Mouse (Mus musculus): Measurements from ENCODE around the gene Naa30.
"Not testable (repeated sequence)": the region's sequence is repeated elsewhere in the genome, so short reads cannot be mapped to it uniquely, and the experiment has no call there.

Gene Naa30
- long read RNA-seq, experiment 1, partial matches to known transcripts = 1 of 2 reads
- long read RNA-seq, experiment 1, other reads (novel, unspliced or antisense) = 0 of 2 reads
- long read RNA-seq, experiment 2 = 0 reads

DNA sequence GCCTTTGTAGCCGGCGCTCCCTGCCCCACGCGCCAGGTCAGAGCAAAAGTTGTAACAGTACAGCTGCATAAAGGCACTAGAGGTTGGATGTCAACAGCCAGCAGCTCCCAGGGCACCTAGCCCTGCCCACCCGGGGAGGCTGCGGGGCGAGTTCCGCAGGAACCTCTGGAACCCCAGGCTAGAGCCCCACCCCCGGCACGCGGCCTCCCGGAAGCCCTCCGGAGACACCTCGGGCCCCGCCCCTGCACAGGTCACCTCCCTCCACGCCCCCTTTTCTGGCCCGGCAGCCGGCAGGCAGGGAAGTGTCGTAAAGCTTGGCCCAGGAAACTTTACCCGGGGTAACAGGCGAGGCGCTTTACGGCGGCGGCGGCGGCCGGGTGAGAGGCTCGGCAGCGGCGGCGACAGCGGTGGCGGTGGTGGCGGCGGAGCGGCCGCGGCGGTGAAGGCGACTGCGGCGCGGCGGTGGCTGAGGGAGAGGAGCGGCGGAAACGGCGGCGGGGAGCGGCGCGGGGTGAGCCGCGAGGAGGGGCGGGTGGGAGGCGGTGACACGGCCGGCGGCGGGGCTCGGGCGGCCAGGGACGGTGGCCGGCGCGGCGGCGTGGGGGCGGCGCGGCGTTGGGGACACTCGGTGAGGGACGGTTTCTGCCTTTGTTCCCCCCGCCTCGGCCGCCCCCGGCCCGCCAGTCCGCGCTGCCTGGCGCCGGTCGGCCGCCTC, at the start of gene Naa30:
TSS of gene Naa30 (plus strand) at position 360 of the 715 bp plus-strand sequence.
- intact Hi-C loops (cut with DNase I) = no loop called here

DNA sequence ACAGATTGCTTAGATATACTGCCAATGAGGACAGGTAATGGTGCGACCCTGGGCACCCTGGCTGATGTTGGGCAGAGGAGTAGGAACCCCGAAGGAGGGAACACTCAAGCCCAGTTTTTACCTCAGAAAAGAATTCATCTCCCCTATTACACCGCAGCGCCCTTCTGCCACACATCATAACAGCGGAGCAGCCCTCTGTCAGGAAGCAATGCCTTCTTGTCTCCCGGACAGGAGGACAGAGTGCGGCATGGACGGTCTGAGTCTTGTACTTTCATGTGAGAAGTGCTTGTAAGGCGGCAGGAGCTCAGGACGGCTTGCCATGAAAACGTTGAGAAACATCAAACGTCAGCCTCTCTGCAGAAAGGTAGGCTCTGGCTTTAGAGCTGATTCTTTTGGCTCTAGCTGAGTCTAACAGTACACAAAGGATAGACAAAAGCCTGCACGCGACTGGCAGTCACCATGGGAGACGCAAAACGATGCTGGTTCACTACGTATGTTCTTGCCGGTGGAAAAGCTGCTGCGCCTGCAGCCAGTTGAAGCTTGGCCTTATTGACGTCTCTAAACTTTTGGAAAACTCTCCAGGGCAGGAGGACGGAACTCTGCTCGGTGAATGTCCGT, 44.8 kb upstream of the Naa30 start:
- intact Hi-C loops (cut with DNase I) = no loop called here

DNA sequence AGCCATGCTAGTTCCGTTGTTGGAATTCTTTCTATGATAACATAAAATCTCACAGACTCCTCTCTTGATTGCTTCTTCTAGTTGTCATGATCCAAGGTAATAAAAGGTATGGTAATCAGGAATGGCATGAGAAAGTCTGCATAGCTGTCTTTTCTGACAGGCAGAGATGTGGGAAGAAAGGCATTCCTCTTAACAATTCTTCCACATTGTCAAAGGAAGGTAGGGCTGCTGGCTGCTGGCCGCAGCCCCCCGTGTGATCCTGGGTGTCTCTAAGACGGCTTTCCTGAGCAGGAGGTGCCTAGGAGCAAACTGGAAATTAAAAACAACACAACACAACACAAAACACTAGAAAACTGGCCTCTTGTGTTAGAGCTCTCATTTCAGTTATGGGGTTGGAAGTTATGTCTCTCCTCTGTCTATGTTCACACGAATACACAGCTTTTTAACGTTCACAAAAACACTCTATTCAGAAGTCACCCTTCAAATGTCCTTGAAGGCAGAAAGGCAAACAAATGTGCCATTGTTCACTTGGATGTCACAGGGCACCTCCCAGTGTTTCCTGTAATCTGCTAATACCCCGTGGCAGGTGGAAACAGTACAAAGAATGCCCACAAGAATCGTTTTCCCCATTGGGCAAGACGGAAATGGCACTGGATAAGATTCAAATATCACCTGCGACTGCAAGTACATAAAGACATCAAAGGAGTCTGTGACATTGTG, 43.3 kb upstream of the Naa30 start:
- intact Hi-C loops (cut with DNase I) = no loop called here

- intact Hi-C loops (cut with DNase I) = no loop called here
Measured at GRCm38 (mm10) chr14:49132391-49132790, 39.6 kb upstream of the Naa30 start.

- intact Hi-C loops (cut with DNase I) = no loop called here
Measured at GRCm38 (mm10) chr14:49138171-49138570, 33.9 kb upstream of the Naa30 start.

- intact Hi-C loops (cut with DNase I) = no loop called here
Measured at GRCm38 (mm10) chr14:49140756-49141155, 31.3 kb upstream of the Naa30 start.

GRCm38 (mm10) chr14:49153801-49154200, 18.2 kb upstream of the Naa30 start:
- intact Hi-C loops (cut with DNase I) = no loop called here

DNA sequence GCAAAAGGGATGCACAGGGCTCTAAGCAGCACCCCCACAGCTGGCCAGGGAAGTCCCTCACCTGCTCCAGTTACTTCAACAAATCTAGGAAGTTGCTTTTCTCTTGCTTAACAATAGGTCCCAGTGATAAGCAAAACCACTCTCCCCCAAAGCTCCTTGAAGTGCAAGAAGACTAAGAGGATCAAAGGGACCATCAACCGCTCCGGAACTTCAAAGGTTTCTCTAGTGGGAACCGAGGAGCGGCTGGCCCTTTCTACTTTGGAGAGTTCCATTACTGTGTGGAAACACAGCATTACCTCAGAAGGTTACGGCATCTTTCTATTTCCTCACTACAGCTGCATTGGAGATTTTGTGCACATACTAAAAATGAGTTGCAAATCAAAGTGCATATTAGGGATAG, 16.5 kb upstream of the Naa30 start:
- intact Hi-C loops (cut with DNase I) = no loop called here

DNA sequence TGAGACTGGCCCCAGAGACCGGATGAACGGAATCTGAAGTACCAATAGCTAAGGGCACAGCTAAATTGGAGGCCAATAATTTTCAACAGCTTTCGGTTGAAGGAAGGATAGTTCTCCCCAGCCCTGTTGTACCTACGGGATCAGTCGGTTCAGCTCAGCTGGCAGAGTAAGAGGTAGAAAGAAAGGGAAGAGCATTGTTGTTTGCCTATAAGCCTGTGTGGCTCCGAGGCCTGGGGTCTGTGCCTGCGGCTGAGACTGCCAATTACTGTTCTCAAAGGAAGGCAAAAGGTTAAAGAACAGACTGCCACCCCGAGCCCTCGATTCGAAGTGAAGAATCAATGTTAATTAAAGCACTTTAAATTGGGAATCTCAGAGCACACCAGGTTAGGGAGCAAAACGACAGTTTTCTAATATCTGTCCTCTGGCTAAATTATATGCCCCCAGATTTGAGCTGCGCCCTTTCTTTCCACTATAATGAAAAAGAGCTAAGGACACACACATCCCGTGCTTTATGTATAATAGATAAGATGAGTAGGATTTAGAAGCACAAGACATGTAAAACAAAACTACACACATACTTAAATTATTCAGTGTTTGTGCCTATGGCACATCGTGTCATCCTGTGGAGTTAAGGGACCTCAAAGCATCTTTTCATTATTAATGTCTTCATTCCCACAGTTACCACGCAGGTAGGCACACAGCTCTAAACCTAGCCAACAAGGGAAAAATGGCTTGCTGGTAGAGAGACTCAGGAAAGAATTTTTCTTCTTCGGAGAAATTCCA, 13.7 kb upstream of the Naa30 start:
- intact Hi-C loops (cut with DNase I) = no loop called here

- intact Hi-C loops (cut with DNase I) = no loop called here
Measured at GRCm38 (mm10) chr14:49171286-49171685, 740 bp upstream of the Naa30 start.

GRCm38 (mm10) chr14:49172582-49172988, 559 bp downstream of the Naa30 start:
- intact Hi-C loops (cut with DNase I) = no loop called here

DNA sequence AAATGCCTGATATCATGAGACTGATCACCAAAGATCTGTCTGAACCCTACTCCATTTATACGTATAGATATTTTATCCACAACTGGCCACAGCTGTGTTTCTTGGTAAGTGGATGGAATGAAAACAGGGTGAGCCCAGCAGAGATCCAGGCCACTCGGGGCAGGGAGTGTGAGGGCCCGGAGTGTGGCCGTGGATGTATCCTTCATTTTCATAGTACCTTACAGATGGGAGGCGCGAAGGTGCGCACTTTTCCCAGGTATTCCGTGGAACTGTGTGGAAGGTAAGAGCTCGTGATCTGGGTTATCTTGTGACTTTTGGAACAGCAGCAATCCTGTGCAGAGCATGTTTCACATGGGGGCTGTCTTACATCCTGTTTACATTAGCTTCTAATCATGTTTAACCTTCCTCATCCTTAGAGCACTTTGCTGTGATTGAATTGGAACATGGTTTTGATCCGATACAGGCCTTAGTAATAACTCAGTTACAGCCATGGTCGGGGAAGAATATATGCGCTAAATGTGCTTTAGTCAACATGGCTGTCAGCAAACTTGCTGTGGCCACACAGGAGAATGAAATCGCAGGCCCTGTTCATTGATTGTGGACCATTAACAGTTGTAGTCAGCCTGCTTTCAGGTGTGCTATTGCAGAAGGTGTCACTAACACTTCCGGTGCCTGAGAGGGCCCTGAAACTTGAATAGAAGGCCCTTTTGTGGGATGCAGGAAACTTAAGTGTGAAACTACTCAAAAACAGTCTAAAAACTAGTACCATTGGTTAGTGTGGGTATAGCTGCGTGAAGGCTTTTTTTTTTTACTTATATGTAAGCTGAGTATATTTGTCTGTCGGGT, 1.5 kb downstream of the Naa30 start:
- intact Hi-C loops (cut with DNase I) = no loop called here

- intact Hi-C loops (cut with DNase I) = no loop called here
Measured at GRCm38 (mm10) chr14:49179736-49180135, 7.7 kb downstream of the Naa30 start.

DNA sequence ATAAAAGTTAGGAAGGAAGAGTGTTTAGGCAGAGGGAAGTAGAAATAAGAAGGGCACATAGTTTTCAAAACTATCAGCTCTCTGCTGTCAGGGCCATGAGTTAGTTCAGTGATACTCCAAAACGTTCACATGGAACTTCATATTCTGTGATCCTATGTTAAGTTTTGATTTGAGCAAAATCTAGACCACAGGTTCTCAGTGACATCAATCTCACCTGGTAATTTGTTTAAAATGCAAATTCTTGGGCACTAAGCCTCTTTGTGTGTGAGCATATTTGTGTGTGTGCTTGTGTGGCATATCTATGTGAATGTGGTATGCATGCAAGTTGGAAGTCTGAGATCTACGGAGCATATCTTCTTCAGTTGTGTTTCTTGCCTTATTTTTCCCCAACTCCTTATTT, 14.2 kb downstream of the Naa30 start:
- intact Hi-C loops (cut with DNase I) = no loop called here

DNA sequence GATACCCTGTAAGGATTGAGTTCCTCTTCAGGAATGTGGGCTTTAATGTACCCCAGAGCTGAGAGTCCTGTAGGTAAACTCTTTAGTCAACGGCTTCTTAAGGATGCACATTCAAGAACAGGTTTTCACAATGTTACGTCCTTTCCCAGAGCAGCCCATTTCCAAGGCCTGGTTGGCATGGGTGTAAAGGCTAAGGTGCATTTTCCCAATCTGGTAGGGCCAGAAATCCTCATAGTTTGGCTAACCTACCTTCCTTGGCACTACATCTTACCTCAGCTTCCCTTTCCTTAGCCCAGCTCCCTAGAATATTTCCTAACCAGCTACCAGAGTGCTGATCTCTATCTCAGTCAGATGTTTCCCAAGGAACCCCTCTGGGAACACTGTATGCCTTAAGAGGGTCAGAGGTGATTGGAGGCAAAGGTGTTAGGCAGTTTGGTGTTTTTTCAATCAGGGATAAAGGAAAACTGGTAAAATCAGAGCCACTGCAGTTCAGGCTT, 25.1 kb downstream of the Naa30 start:
- intact Hi-C loops (cut with DNase I) = no loop called here

GRCm38 (mm10) chr14:49201073-49201778, 29.2 kb downstream of the Naa30 start:
- intact Hi-C loops (cut with DNase I) = no loop called here

- intact Hi-C loops (cut with DNase I) = not testable (repeated sequence)
Measured at GRCm38 (mm10) chr14:49210215-49210614, 38.2 kb downstream of the Naa30 start.

GRCm38 (mm10) chr14:49218677-49219076, 46.7 kb downstream of the Naa30 start:
- intact Hi-C loops (cut with DNase I) = no loop called here

DNA sequence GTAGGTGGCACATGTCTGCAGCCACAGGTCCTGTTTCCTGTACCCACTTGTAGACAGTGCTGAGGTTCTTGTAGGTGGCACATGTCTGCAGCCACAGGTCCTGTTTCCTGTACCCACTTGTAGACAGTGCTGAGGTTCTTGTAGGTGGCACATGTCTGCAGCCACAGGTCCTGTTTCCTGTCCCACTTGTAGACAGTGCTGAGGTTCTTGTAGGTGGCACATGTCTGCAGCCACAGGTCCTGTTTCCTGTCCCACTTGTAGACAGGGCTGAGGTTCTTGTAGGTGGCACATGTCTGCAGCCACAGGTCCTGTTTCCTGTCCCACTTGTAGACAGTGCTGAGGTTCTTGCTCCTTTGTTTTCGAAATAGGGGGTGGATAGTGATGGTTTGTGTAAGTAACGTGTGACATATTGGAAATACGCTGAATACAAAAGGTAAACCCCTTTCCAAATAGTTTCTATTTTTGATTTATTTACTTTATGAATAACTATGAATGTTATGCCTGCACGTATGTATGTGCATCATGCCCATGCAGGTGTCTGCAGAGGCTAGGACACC, 47.5 kb downstream of the Naa30 start:
- intact Hi-C loops (cut with DNase I) = not testable (repeated sequence)
